Comparison of ENCODE assay signal across 13 mouse cellular contexts in genomic region chr16:11021403-11022112, GRCm38 (mm10). TPM values are rescaled to one million over a fixed set of nuclear protein-coding genes. Genes with fewer than 3 reads are reported as not detected.
DNase-seq lines count a peak whose midpoint lies in the region; ATAC-seq and TF ChIP-seq lines count a peak whose summit lies in the region.
"Had no signal": no experiment of that assay in that cellular context is flagged by ENCODE, and none has a peak within 500 bp of the region (broad histone marks: within the 10 kb centered on the region; RNA-seq: fewer than 3 reads in every experiment).

No protein-coding gene starts in this region.

- no peak overlapping the region for H3K4me2 ChIP-seq in forebrain, embryonic 13.5 days
- no peak overlapping the region for H3K4me2 ChIP-seq in forebrain, embryonic 11.5 days (ENCODE audit: low read depth, low read length, severe bottlenecking)
- no peak overlapping the region for H3K4me2 ChIP-seq in hindbrain, embryonic 11.5 days (replicated peaks; ENCODE audit: low read depth, low read length)
- peak overlapping the region; percentile 53 for H3K4me2 ChIP-seq in myocyte (ENCODE audit: low read depth)
- H3K4me2 ChIP-seq: intestine, embryonic 15.5 days had no signal

- no peaks in the 10 kb centered on the region for H3K79me2 ChIP-seq in myocyte (ENCODE audit: control insufficient read depth, insufficient read depth)

- DNase-seq in forebrain, embryonic 11.5 days (ENCODE audit: low spot score) = no peak
- peak; percentile 60 for DNase-seq in retina, postnatal 1 day
- DNase-seq in retina, embryonic 14.5 days (ENCODE audit: low spot score) = no peak
- peak; percentile 27 for DNase-seq in hindbrain, embryonic 11.5 days (ENCODE audit: low spot score)
- DNase-seq in gastrocnemius, postnatal 14 days = no peak
- no peak for DNase-seq in layer of hippocampus, adult 11-12 months (ENCODE audit: low spot score)
- DNase-seq: gastrocnemius, postnatal 10 days; lung, adult 2 months had no signal

- no peak overlapping the region for H3ac ChIP-seq in myocyte (ENCODE audit: control insufficient read depth, insufficient read length)

- TF ChIP-seq POLR2A in myocyte (IDR thresholded peaks at IDR 0.05; ENCODE audit: insufficient read length, low read depth) = peak; percentile 43

- H3K4me1 ChIP-seq in forebrain, embryonic 13.5 days = peaks cover 6% of the 10 kb centered on the region; the same call in 1 of the 2 replicates
- no peaks in the 10 kb centered on the region for H3K4me1 ChIP-seq in forebrain, embryonic 11.5 days (replicated peaks; ENCODE audit: control insufficient read depth, insufficient read depth, low read length)
- H3K4me1 ChIP-seq in hindbrain, embryonic 11.5 days (replicated peaks; ENCODE audit: control insufficient read depth, insufficient read depth, low read length) = no peaks in the 10 kb centered on the region

- no peaks in the 10 kb centered on the region for H3K9me3 ChIP-seq in forebrain, embryonic 13.5 days (replicated peaks)
- H3K9me3 ChIP-seq in forebrain, embryonic 11.5 days (ENCODE audit: control insufficient read depth, low read length) = no peaks in the 10 kb centered on the region
- no peaks in the 10 kb centered on the region for H3K9me3 ChIP-seq in hindbrain, embryonic 11.5 days (ENCODE audit: control insufficient read depth, low read length)
- H3K9me3 ChIP-seq: intestine, embryonic 15.5 days had no signal

- intact Hi-C loops in gastrocnemius, postnatal 14 days (cut with DNase I; ENCODE audit: low total_unique reads) = no loop called here

- H3K4me3 ChIP-seq in forebrain, embryonic 13.5 days = no peak overlapping the region
- H3K4me3 ChIP-seq in forebrain, embryonic 11.5 days (ENCODE audit: low read depth, low read length) = no peak overlapping the region
- H3K4me3 ChIP-seq in hindbrain, embryonic 11.5 days (ENCODE audit: low read depth, low read length) = no peak overlapping the region
- H3K4me3 ChIP-seq in myocyte = no peak overlapping the region
- H3K4me3 ChIP-seq: intestine, embryonic 15.5 days; left cerebral cortex, adult 2 months had no signal

- H3K36me3 ChIP-seq in forebrain, embryonic 13.5 days (ENCODE audit: poor library complexity, severe bottlenecking) = no peaks in the 10 kb centered on the region
- no peaks in the 10 kb centered on the region for H3K36me3 ChIP-seq in forebrain, embryonic 11.5 days (ENCODE audit: control insufficient read depth, insufficient read depth, low read length)
- no peaks in the 10 kb centered on the region for H3K36me3 ChIP-seq in hindbrain, embryonic 11.5 days (ENCODE audit: control insufficient read depth, insufficient read depth, low read length)
- no peaks in the 10 kb centered on the region for H3K36me3 ChIP-seq in myocyte (ENCODE audit: control insufficient read depth, insufficient read depth)
- H3K36me3 ChIP-seq: intestine, embryonic 15.5 days had no signal

- H3K9ac ChIP-seq in forebrain, embryonic 13.5 days = no peak overlapping the region
- H3K9ac ChIP-seq in forebrain, embryonic 11.5 days (ENCODE audit: low read length) = no peak overlapping the region
- H3K9ac ChIP-seq in hindbrain, embryonic 11.5 days (ENCODE audit: low read depth, low read length) = no peak overlapping the region
- H3K9ac ChIP-seq: intestine, embryonic 15.5 days had no signal

- no peak overlapping the region for H3K27ac ChIP-seq in forebrain, embryonic 13.5 days
- H3K27ac ChIP-seq in forebrain, embryonic 11.5 days (ENCODE audit: low read depth, low read length) = no peak overlapping the region
- no peak overlapping the region for H3K27ac ChIP-seq in hindbrain, embryonic 11.5 days (ENCODE audit: low read depth, low read length)
- H3K27ac ChIP-seq: intestine, embryonic 15.5 days; left cerebral cortex, adult 2 months had no signal

- ATAC-seq in forebrain, embryonic 13.5 days = peak; percentile 87
- no peak for ATAC-seq in forebrain, embryonic 11.5 days (replicated peaks; ENCODE audit: low FRiP score)
- ATAC-seq in hindbrain, embryonic 11.5 days (ENCODE audit: low FRiP score) = peak; percentile 68
- ATAC-seq: CD4-positive, CD25-positive, alpha-beta regulatory T cell, adult 4 months; intestine, embryonic 15.5 days had no signal

- no peaks in the 10 kb centered on the region for H3K27me3 ChIP-seq in forebrain, embryonic 13.5 days
- no peaks in the 10 kb centered on the region for H3K27me3 ChIP-seq in forebrain, embryonic 11.5 days (ENCODE audit: control insufficient read depth, insufficient read depth, low read length)
- no peaks in the 10 kb centered on the region for H3K27me3 ChIP-seq in hindbrain, embryonic 11.5 days (ENCODE audit: control insufficient read depth, insufficient read depth, low read length)
- H3K27me3 ChIP-seq in myocyte (ENCODE audit: control insufficient read depth, insufficient read depth, insufficient read length) = no peaks in the 10 kb centered on the region
- H3K27me3 ChIP-seq: intestine, embryonic 15.5 days had no signal

- WGBS in forebrain, embryonic 13.5 days = 42% methylated on average over 3 of the region's 3 CpGs
- WGBS in forebrain, embryonic 11.5 days = 67% methylated on average over 3 of the region's 3 CpGs
- WGBS in hindbrain, embryonic 11.5 days = 72% methylated on average over 3 of the region's 3 CpGs

TF ChIP-seq in myocyte, 11 proteins besides CTCF, POLR2A, EP300 and RAD21:
- TF ChIP-seq CEBPB (IDR thresholded peaks at IDR 0.05; ENCODE audit: insufficient read depth, poor library complexity, severe bottlenecking) (peak; percentile 26; the same call in 1 of the 2 replicates), E2F4 (IDR thresholded peaks at IDR 0.05; ENCODE audit: insufficient read depth) (no peak), TCF12 (IDR thresholded peaks at IDR 0.05; ENCODE audit: insufficient read depth, poor library complexity, severe bottlenecking) (no peak), MAX (IDR thresholded peaks at IDR 0.05; ENCODE audit: low read depth) (no peak), REST (IDR thresholded peaks at IDR 0.05; ENCODE audit: insufficient read depth, insufficient read length) (no peak), USF1 (IDR thresholded peaks at IDR 0.05; ENCODE audit: low read depth) (peak; percentile 95)

RNA-seq across cellular contexts. Expression of gene Snn, which starts 39.2 kb away (rescaled TPM):
- 122 and 140 TPM in 2 replicates for polyA plus RNA-seq in forebrain, embryonic 13.5 days (2015; fragmentation: Nextera tagmentation; extraction: Ambion mirVana)
- polyA plus RNA-seq in forebrain, embryonic 11.5 days (2014; fragmentation: Nextera tagmentation; extraction: Ambion mirVana) = 95.9 and 104 TPM in 2 replicates
- 96.5 and 113 TPM in 2 replicates for polyA plus RNA-seq in hindbrain, embryonic 11.5 days (2014; fragmentation: Nextera tagmentation; extraction: Ambion mirVana)
- 31.0 TPM for polyA plus RNA-seq in myocyte (2012; fragmentation: generic; extraction: Trizol)
- total RNA-seq in gastrocnemius, postnatal 14 days (2021) = 10 to 100 TPM in 1 of 2 experiments, 1 to 10 TPM in 1; 7.6 to 10.9 TPM

RNA-seq across cellular contexts. Expression of gene Litaf, which starts 44.4 kb away (rescaled TPM):
- polyA plus RNA-seq in forebrain, embryonic 13.5 days (2015; fragmentation: Nextera tagmentation; extraction: Ambion mirVana) = 59.2 and 59.3 TPM in 2 replicates
- polyA plus RNA-seq in forebrain, embryonic 11.5 days (2014; fragmentation: Nextera tagmentation; extraction: Ambion mirVana) = 52.0 and 57.4 TPM in 2 replicates
- polyA plus RNA-seq in hindbrain, embryonic 11.5 days (2014; fragmentation: Nextera tagmentation; extraction: Ambion mirVana) = 71.4 and 71.6 TPM in 2 replicates
- 103 TPM for polyA plus RNA-seq in myocyte (2012; fragmentation: generic; extraction: Trizol)
- 10 to 100 TPM; 17.0 to 19.2 TPM for total RNA-seq in gastrocnemius, postnatal 14 days (2021)

Comparison
In these comparisons a context has a peak if more than half of its experiments do, and no peak if none do; other contexts are left out.
1. DNase-seq: peak in retina, postnatal 1 day (single experiment) and hindbrain, embryonic 11.5 days (single experiment); none in forebrain, embryonic 11.5 days (single experiment), retina, embryonic 14.5 days (single experiment), gastrocnemius, postnatal 14 days (single experiment) and layer of hippocampus, adult 11-12 months (single experiment).